Mouse (Mus musculus) erythroblast, embryonic 14.5 days (primary cell): ENCODE data around the gene 1700001C19Rik. TPM values are rescaled to one million over a fixed set of nuclear protein-coding genes. Genes with fewer than 3 reads are reported as not detected.

Experiments
- H3K27me3 ChIP-seq: 2 replicates; pipeline ENCODE4 v1.6.1; 2012; ENCODE audit warnings: inconsistent platforms; ENCODE audit not compliant: control insufficient read depth
- H3K36me3 ChIP-seq: 2 replicates; pipeline ENCODE4 v1.6.1; 2012; ENCODE audit warnings: mild to moderate bottlenecking, inconsistent platforms; ENCODE audit not compliant: control insufficient read depth
- H3K4me1 ChIP-seq: 2 replicates; pipeline ENCODE4 v1.6.1; 2012; ENCODE audit warnings: inconsistent platforms; ENCODE audit not compliant: control insufficient read depth
- H3K4me3 ChIP-seq: replicated peaks from 2 replicates; pipeline ENCODE3; 2012; ENCODE audit warnings: moderate library complexity, mild to moderate bottlenecking, inconsistent platforms
- H3K9me3 ChIP-seq: 2 replicates; pipeline ENCODE4 v1.6.1; 2012; ENCODE audit warnings: low read length, inconsistent platforms, mixed read lengths; ENCODE audit not compliant: control insufficient read depth
- GATA1 ChIP-seq: IDR thresholded peaks from 2 replicates; pipeline ENCODE4 v1.6.1; 2012; ENCODE audit warnings: low read length, inconsistent platforms, mixed read lengths
- TAL1 ChIP-seq: IDR thresholded peaks from 3 replicates; pipeline ENCODE4 v1.6.1; 2012; ENCODE audit warnings: low read length, inconsistent platforms, mixed read lengths
- polyA plus RNA-seq: library from polyadenylated mRNA; stranded (reverse); fragments of >175 nt; gene quantifications from 2 replicates; pipeline ENCODE4 v1.2.3, GENCODE M21; 2012

1700001C19Rik gene
- polyA plus RNA-seq, 1 experiment, result not detected

GRCm38 (mm10) chr17:47442271-47442670 lies 5.1 kb upstream of the 1700001C19Rik start:
- Histone ChIP-seq H3K9me3 (no peaks in the 10 kb centered on the region), H3K4me3 (no peak overlapping the region), H3K36me3 (no peaks in the 10 kb centered on the region), H3K4me1 (peaks cover 10% of the 10 kb centered on the region), H3K27me3 (peaks cover 22% of the 10 kb centered on the region)
- TF ChIP-seq TAL1 (no peak), GATA1 (no peak)

GRCm38 (mm10) chr17:47441296-47442051 lies 4.3 kb upstream of the 1700001C19Rik start:
- Histone ChIP-seq H3K9me3 (no peaks in the 10 kb centered on the region), H3K4me3 (no peak overlapping the region), H3K4me1 (peaks cover 8% of the 10 kb centered on the region), H3K27me3 (peaks cover 30% of the 10 kb centered on the region), H3K36me3 (no peaks in the 10 kb centered on the region)
- TF ChIP-seq GATA1 (no peak), TAL1 (no peak)

GRCm38 (mm10) chr17:47440359-47440890 lies 3.2 kb upstream of the 1700001C19Rik start:
- peaks cover under 1% of the 10 kb centered on the region; the same call in 1 of the 2 replicates for H3K4me1 ChIP-seq
- peaks cover 38% of the 10 kb centered on the region for H3K27me3 ChIP-seq
- H3K4me3 ChIP-seq, result no peak overlapping the region

GRCm38 (mm10) chr17:47439396-47440028 lies 2.3 kb upstream of the 1700001C19Rik start:
- H3K4me1 ChIP-seq, result no peaks in the 10 kb centered on the region; the same call in 1 of the 2 replicates
- H3K27me3 ChIP-seq, result peaks cover 42% of the 10 kb centered on the region
- TF ChIP-seq TAL1 (no peak), GATA1 (no peak)
- no peak overlapping the region for H3K4me3 ChIP-seq
- H3K9me3 ChIP-seq, result no peaks in the 10 kb centered on the region
- no peaks in the 10 kb centered on the region for H3K36me3 ChIP-seq

More at GRCm38 (mm10) chr17:47440359-47440890, 3.2 kb upstream of the 1700001C19Rik start:
- Histone ChIP-seq H3K9me3 (no peaks in the 10 kb centered on the region), H3K36me3 (no peaks in the 10 kb centered on the region)
- TF ChIP-seq TAL1 (no peak), GATA1 (no peak)

- TF ChIP-seq GATA1, result no peak
- no peak for TF ChIP-seq TAL1
- H3K27me3 ChIP-seq, result peaks cover 42% of the 10 kb centered on the region
These were observed 1.4 kb upstream of the 1700001C19Rik start for GRCm38 (mm10) chr17:47438611-47439010.

GRCm38 (mm10) chr17:47436156-47436906 lies 845 bp downstream of the 1700001C19Rik start, which contains the start of gene AI661453:
TSS of gene AI661453 (plus strand) at chr17:47436615.
- Histone ChIP-seq H3K36me3 (no peaks in the 10 kb centered on the region), H3K4me1 (no peaks in the 10 kb centered on the region; the same call in 1 of the 2 replicates), H3K27me3 (peaks cover 42% of the 10 kb centered on the region), H3K4me3 (peak within 1 kb of the TSS; percentile 40), H3K9me3 (no peaks in the 10 kb centered on the region)
- TF ChIP-seq GATA1 (no peak), TAL1 (no peak)

More at GRCm38 (mm10) chr17:47438611-47439010, 1.4 kb upstream of the 1700001C19Rik start:
- Histone ChIP-seq H3K36me3 (no peaks in the 10 kb centered on the region), H3K4me3 (no peak overlapping the region), H3K9me3 (no peaks in the 10 kb centered on the region), H3K4me1 (no peaks in the 10 kb centered on the region; the same call in 1 of the 2 replicates)

- Histone ChIP-seq H3K36me3 (no peaks in the 10 kb centered on the region), H3K27me3 (peaks cover 11% of the 10 kb centered on the region), H3K4me1 (no peaks in the 10 kb centered on the region), H3K9me3 (no peaks in the 10 kb centered on the region), H3K4me3 (no peak overlapping the region)
- TF ChIP-seq TAL1 (no peak), GATA1 (no peak)
These were observed 6.4 kb downstream of the 1700001C19Rik start for GRCm38 (mm10) chr17:47430815-47431214.

GRCm38 (mm10) chr17:47428831-47429304 lies 8.3 kb downstream of the 1700001C19Rik start:
- TF ChIP-seq TAL1, result no peak
- Histone ChIP-seq H3K36me3 (no peaks in the 10 kb centered on the region), H3K4me3 (no peak overlapping the region), H3K27me3 (peaks cover 5% of the 10 kb centered on the region), H3K9me3 (no peaks in the 10 kb centered on the region), H3K4me1 (no peaks in the 10 kb centered on the region)
